Mouse (Mus musculus): ENCODE measurements around the gene Gm9112. TPM values are rescaled to one million over a fixed set of nuclear protein-coding genes. Genes with fewer than 3 reads are reported as not detected.

The Gm9112 gene
- polyA plus RNA-seq, 1 experiment from 2014 or later, result not detected

DNA sequence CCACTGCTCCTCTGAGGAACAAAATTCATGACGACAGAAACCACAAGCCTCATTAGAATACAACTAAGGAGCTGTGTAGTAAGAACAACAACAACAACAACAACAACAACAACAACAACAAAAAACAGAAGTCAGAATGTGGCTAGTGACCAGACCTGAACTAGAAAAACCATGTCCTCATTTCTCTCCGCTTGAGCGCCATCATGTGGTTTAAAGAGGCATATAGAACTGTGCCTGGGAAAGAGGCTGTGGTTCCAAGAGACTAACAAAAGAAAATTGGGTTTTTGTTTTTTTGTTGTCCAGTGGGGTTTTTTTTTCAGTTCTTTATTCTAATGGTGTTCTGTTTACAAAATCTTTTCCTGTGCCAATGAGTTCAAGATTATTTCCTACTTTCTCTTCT, 46.7 kb downstream of the Gm9112 start:
- Histone ChIP-seq H3K27ac (ENCODE audit: low read length) (no peak overlapping the region), H3K27me3 (replicated peaks; ENCODE audit: insufficient read depth, low read length) (no peaks in the 10 kb centered on the region), H3K9me3 (ENCODE audit: low read length) (no peaks in the 10 kb centered on the region), H3K4me2 (replicated peaks; ENCODE audit: low read depth, low read length) (no peak overlapping the region), H3K4me1 (ENCODE audit: insufficient read depth, low read depth, low read length) (no peaks in the 10 kb centered on the region), H3K36me3 (ENCODE audit: insufficient read depth, low read length) (no peaks in the 10 kb centered on the region), H3K4me3 (ENCODE audit: low read depth, low read length) (no peak overlapping the region), H3K9ac (replicated peaks; ENCODE audit: low read depth) (no peak overlapping the region)
- no peak for ATAC-seq
- WGBS, result 13% methylated on average over 3 of the region's 3 CpGs
- DNase-seq (ENCODE audit: low spot score), result peak; percentile 21
- no peak for TF ChIP-seq EP300 (IDR thresholded peaks at IDR 0.05)
- TF ChIP-seq CTCF (IDR thresholded peaks at IDR 0.05), result peak; percentile 61

Other genes starting within 250 kb of the Gm9112 start
- 8.2 and 9.7 TPM in 2 replicates for gene Hdac8, start 202.3 kb downstream of the Gm9112 start, polyA plus RNA-seq (2015; fragmentation: Nextera tagmentation; extraction: Ambion mirVana)
- 4.5 and 5.6 TPM in 2 replicates for gene Phka1, start 63.4 kb downstream of the Gm9112 start, polyA plus RNA-seq (2015; fragmentation: Nextera tagmentation; extraction: Ambion mirVana)
- gene Gm3880, start 20.7 kb downstream of the Gm9112 start, polyA plus RNA-seq (2015; fragmentation: Nextera tagmentation; extraction: Ambion mirVana), result not detected in 2 replicates
- gene Dmrtc1b, start 230 bp upstream of the Gm9112 start, polyA plus RNA-seq (2015; fragmentation: Nextera tagmentation; extraction: Ambion mirVana), result not detected in 2 replicates
- not detected in 2 replicates for gene Dmrtc1c1, start 95.3 kb upstream of the Gm9112 start, polyA plus RNA-seq (2015; fragmentation: Nextera tagmentation; extraction: Ambion mirVana)
- not detected in 2 replicates for gene Dmrtc1c2, start 147.0 kb upstream of the Gm9112 start, polyA plus RNA-seq (2015; fragmentation: Nextera tagmentation; extraction: Ambion mirVana)
- not detected in 2 replicates for gene 1700031F05Rik, start 160.3 kb upstream of the Gm9112 start, polyA plus RNA-seq (2015; fragmentation: Nextera tagmentation; extraction: Ambion mirVana)
- 0.33 and 0.38 TPM in 2 replicates for gene Dmrtc1a, start 201.1 kb upstream of the Gm9112 start, polyA plus RNA-seq (2015; fragmentation: Nextera tagmentation; extraction: Ambion mirVana)
- not detected in 2 replicates for gene 1700011M02Rik, start 201.3 kb upstream of the Gm9112 start, polyA plus RNA-seq (2015; fragmentation: Nextera tagmentation; extraction: Ambion mirVana)
- gene 1700018G05Rik, start 220.7 kb upstream of the Gm9112 start, polyA plus RNA-seq (2015; fragmentation: Nextera tagmentation; extraction: Ambion mirVana), result not detected in 2 replicates

Measured in lung, postnatal 0 days (tissue).